Mouse (Mus musculus): Measurements from ENCODE around the gene Hmgb1. TPM values are rescaled to one million over a fixed set of nuclear protein-coding genes. Genes with fewer than 3 reads are reported as not detected.

Gene Hmgb1
- total RNA-seq, 2 experiments from 2014 or later: 125 to 128 TPM

DNA sequence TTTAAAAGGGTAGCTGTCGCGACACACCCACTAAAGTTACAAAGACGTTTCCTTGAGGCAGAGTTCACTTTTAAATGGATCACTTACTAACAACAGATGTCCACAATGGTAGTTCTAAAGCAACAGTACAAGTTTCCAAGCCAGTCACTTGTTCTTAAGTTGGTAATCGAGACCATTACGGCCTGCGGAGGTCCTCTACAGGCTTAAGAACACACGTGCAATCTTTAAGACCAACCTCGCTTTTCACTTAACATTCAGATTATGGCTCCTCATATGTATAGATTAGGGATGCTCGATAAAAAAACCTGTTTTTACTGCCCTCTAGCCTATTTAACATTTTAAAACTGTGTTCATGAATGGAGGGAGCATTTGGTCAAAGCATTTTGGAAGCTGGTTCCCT, 137.6 kb downstream of the Hmgb1 start:
- DNase-seq (ENCODE audit: extremely low spot score in 1 of 2, low spot score in 2 of 2): no peak
- no peak for TF ChIP-seq CTCF (IDR thresholded peaks at IDR 0.05)
- no peak overlapping the region for H3K4me3 ChIP-seq
- H3K27ac ChIP-seq: no peak overlapping the region
- intact Hi-C loops (cut with DNase I): no loop called here

DNA sequence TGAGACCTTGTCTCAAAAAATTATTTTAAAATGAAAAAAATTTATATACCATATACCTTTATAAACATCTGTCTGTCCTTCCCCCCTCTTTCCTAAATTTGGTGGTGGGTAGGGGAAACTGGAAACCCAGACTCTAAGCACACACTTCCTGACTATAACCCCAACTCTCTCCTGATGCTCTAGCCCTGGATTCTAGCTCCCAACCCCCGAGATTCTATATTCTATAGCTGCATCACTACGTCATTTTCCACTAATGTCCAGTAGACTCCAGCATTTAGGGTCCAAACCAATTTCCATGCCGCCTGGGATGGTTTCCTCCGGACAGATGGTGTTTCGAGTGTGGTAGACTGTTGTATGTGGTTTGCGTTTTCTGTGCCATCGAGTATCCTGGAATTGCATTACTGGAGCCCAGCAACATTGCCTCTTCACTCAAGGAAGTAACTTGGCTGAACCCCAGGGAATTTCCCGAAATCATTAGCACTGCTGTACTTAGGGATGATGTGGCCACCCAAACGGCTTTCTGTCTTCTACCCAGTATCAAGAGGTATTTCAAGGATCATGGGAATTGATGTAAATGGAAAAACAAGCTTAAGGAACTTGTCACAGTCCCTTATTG, 138.7 kb downstream of the Hmgb1 start:
- intact Hi-C loops (cut with DNase I): no loop called here
- DNase-seq (ENCODE audit: extremely low spot score in 1 of 2, low spot score in 2 of 2): no peak
- H3K4me3 ChIP-seq: no peak overlapping the region
- no peak overlapping the region for H3K27ac ChIP-seq
- no peak for TF ChIP-seq CTCF (IDR thresholded peaks at IDR 0.05)

DNA sequence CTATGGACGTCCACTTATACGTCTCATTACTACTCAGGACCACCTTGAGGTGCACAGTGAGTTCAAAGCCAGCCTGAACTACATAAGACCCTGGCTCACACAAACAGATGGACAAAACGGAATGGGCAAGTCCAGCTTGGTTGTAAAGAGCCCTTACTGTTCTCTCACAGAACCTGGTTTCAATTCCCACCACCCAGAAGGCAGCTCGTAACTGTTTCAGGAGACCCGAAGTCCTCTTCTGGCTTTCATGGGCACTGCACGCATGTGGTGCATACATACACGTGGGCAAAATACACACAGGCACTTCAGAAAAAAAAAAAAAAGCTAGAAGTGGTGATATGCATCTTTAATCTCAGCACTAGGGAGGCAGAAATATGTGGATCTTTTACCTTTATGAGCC, 139.2 kb downstream of the Hmgb1 start:
- H3K27ac ChIP-seq: no peak overlapping the region
- H3K4me3 ChIP-seq: no peak overlapping the region
- DNase-seq (ENCODE audit: extremely low spot score in 1 of 2, low spot score in 2 of 2): no peak
- TF ChIP-seq CTCF (IDR thresholded peaks at IDR 0.05): no peak
- intact Hi-C loops (cut with DNase I): no loop called here

DNA sequence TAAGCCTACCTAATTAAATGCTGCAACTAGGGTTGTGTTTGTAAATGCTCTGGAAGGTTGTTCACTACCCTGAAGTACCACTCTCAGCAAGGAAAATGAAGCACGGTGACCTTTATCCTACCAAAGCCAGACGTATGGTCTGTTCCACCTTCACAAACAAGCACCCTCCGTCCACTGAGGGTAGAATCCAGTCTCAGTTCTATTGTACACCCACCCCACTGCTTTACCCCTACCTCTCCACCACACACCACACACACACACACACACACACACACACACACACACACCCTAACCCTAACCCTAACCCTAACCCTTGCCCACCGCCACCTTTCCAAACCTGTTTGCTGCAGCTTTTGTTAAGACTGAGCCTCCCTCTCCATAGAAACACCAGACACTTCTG, 140.2 kb downstream of the Hmgb1 start:
- no peak for DNase-seq (ENCODE audit: extremely low spot score in 1 of 2, low spot score in 2 of 2)
- intact Hi-C loops (cut with DNase I): no loop called here
- no peak overlapping the region for H3K4me3 ChIP-seq
- no peak for TF ChIP-seq CTCF (IDR thresholded peaks at IDR 0.05)
- H3K27ac ChIP-seq: no peak overlapping the region

DNA sequence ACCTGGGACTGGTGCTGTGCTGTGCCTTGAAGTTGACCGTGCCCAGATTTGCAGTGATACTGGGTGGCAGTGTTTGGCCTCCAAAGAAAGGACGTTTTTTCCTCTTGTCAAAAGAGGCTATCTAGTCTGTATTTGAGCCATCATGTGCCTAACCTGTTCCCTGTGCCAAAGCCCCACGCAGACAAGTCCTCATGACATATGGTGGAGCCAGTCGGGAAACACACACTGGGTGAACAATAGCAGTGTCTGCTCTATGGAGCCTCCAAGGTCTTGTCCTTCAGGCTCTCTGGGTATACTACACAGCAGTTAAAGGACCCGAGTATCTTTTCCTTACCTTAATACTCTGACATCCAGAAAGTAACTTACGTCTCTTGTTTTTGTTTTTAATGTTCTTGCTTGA, 141.0 kb downstream of the Hmgb1 start:
- Histone ChIP-seq H3K4me3 (no peak overlapping the region), H3K27ac (no peak overlapping the region)
- DNase-seq (ENCODE audit: extremely low spot score in 1 of 2, low spot score in 2 of 2): no peak
- intact Hi-C loops (cut with DNase I): no loop called here
- TF ChIP-seq CTCF (IDR thresholded peaks at IDR 0.05): no peak

DNA sequence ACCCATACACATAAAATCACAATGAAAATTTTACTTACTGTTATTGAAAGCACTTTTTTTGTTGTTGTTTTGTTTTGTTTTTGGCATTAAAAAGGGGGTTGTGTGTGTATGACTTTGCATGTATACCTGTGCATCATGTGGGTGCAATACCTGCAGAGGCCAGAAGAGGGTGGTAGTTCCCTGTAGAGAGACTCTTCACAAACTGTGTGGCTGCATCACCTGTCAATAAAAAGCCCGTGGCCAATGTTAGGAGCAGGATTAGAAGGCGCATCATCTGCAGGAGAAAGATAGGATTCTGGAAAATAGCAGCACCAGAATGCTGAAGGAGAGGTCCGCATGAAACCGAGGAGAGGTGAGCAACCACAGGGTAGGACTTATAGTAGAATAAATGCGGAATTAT, 144.5 kb downstream of the Hmgb1 start:
- intact Hi-C loops (cut with DNase I): no loop called here
- peak; percentile 42 for TF ChIP-seq CTCF (IDR thresholded peaks at IDR 0.05)
- no peak overlapping the region for H3K27ac ChIP-seq
- DNase-seq (ENCODE audit: extremely low spot score in 1 of 2, low spot score in 2 of 2): no peak
- no peak overlapping the region for H3K4me3 ChIP-seq

DNA sequence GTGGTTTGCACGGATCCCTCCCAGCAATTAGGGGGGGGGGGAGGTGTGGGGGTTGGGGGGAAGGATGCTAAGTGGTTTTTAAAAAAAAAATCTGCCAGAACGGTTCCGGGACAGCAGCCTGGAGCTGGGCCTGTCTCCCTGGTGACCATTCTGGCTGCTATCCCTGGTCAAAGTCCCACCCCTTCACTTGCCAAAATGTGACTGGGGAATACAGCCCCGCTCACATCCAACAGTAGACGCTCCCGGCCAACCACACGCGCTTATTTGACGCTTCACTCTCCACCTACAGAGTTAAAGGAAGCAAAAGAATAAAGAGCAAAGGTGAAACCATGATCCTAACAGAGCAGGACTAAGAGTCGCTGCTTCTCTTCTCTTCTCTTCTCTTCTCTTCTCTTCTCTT, 146.6 kb downstream of the Hmgb1 start:
- no peak for DNase-seq (ENCODE audit: extremely low spot score in 1 of 2, low spot score in 2 of 2)
- intact Hi-C loops (cut with DNase I): no loop called here
- H3K27ac ChIP-seq: no peak overlapping the region
- TF ChIP-seq CTCF (IDR thresholded peaks at IDR 0.05): no peak
- no peak overlapping the region for H3K4me3 ChIP-seq

DNA sequence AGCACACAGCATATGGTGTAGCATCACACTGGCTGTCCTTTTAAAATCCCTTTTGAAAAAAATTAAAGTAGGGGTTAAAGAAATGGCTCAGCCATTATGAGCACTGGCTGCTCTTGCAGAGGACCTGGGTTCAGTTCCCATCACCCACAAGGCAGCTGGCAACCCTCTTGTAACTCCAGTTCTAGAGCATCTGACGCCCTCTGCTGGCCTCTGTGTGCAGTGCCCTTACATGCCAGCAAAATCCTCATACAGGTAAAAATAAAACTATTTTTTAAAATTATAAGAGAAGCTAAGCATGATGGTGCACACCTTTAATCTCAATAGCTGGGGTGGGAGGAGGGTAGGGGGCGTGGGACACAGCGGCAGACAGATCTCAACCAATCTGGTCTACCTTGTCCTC, 147.4 kb downstream of the Hmgb1 start:
- DNase-seq (ENCODE audit: extremely low spot score in 1 of 2, low spot score in 2 of 2): no peak
- no peak overlapping the region for H3K27ac ChIP-seq
- intact Hi-C loops (cut with DNase I): no loop called here
- no peak overlapping the region for H3K4me3 ChIP-seq
- TF ChIP-seq CTCF (IDR thresholded peaks at IDR 0.05): no peak; the same call in none of the 2 replicates

DNA sequence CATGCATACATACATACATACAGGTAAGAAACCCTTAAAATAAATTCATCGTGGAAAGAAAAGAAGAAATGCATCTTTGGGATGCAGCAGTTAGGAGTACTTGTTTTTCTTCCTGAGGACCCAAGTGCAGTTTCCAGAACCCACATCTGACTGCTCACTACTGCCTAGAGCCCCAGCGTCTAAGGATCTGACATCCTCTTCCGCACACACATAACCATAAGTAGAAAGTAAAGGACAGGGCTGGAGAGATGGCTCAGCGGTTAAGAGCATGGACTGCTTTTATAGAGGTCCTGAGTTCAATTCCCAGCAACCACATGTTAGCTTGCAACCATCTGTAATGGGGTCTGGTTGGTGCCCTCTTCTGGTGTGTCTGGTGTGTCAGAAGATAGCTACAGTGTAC, 151.9 kb downstream of the Hmgb1 start:
- DNase-seq (ENCODE audit: extremely low spot score in 1 of 2, low spot score in 2 of 2): no peak
- intact Hi-C loops (cut with DNase I): no loop called here
- H3K4me3 ChIP-seq: no peak overlapping the region
- no peak for TF ChIP-seq CTCF (IDR thresholded peaks at IDR 0.05)
- no peak overlapping the region for H3K27ac ChIP-seq

DNA sequence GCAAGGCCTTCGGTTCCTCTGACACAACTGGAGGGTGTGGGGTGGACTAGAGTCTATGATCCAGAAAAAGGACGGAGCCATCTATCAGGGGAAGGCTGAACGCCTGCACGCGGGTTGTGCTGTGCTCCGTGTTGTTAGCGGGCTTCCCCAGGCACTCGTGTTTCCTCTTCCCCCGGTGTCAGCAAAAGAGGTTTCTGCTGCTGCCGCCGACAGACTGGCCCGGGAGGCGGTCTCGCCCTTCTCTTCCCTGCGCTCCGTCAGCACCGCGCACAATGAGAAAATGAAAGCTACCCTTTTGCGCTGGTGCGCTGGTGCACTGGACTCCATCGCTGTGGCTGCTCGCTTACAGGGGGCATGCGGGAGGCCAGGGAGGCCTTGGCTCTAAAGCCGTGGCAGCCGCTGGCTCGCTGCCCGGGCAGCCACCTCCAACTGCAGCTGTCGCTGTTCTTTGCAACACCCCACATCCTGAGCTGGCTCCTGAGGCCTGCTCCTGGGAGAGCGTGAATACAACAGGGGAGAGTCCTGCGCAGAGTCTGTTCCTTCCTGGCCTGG, 153.0 kb downstream of the Hmgb1 start:
- Histone ChIP-seq H3K4me3 (peak overlapping the region; percentile 46), H3K27ac (peak overlapping the region; percentile 93)
- peak; percentile 42 to 57 for DNase-seq (ENCODE audit: extremely low spot score in 1 of 2, low spot score in 2 of 2)
- intact Hi-C loops (cut with DNase I): no loop called here
- TF ChIP-seq CTCF (IDR thresholded peaks at IDR 0.05): no peak

DNA sequence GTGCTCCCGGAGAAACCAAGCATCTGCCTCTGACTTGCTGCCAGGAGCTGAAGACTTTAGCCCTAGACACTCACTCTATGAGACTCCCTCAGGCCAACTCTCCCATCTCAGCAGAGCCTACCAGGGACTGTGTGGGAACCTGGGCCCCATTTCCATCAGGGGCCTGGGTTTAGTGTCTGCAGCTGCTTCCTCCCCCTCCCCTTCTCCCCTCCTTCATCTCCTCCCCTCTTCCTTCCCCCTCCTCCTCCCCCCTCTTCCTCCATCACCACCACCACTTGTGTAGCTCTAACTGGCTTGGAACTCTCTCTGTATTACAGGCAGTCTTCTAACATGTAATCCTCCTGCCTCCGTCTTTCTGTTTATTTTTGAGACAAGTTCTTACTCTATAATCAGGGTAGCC, 154.2 kb downstream of the Hmgb1 start:
- no peak for DNase-seq (ENCODE audit: extremely low spot score in 1 of 2, low spot score in 2 of 2)
- no peak overlapping the region for H3K4me3 ChIP-seq
- no peak for TF ChIP-seq CTCF (IDR thresholded peaks at IDR 0.05)
- intact Hi-C loops (cut with DNase I): no loop called here
- H3K27ac ChIP-seq: no peak overlapping the region

DNA sequence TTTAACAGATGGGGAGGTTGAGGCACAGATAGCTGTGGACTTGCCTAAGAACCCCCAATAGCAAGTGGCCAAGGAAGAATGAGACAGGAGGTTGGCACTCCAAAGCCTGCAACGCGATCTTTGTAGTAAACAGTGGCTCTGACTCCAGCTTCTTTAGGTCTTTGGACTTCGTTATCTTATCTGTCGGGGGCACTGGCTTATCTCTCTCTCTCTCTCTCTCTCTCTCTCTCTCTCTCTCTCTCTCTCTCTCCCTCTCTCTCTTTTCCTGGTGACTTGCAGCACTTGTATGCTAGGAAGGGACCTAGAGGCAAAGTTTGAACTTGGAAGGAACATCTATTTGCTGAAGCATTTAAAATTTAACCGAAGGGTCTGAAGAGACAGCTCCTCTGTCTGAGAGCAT, 155.9 kb downstream of the Hmgb1 start:
- TF ChIP-seq CTCF (IDR thresholded peaks at IDR 0.05): no peak
- DNase-seq (ENCODE audit: extremely low spot score in 1 of 2, low spot score in 2 of 2): no peak
- no peak overlapping the region for H3K4me3 ChIP-seq
- intact Hi-C loops (cut with DNase I): no loop called here
- no peak overlapping the region for H3K27ac ChIP-seq

DNA sequence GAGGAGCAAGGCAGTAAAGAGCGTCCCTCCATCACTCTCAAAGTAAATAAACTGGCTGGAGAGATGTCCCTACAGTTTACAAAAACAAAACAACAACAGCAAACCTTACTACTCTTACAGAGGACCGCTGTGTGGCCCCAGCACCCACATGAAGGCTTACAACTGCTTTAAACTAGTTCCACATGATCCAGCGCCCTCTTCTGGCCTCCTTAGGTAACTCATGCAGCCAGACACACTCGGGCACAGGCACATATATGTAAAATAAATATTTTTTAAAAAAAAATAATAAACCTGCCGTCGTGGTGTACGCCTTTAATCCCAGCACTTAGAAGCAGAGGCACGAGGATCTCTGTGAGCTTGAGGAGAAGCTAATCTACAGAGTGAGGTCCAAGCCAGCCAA, 156.9 kb downstream of the Hmgb1 start:
- TF ChIP-seq CTCF (IDR thresholded peaks at IDR 0.05): peak; percentile 13
- intact Hi-C loops (cut with DNase I): no loop called here
- Histone ChIP-seq H3K27ac (no peak overlapping the region), H3K4me3 (no peak overlapping the region)
- DNase-seq (ENCODE audit: extremely low spot score in 1 of 2, low spot score in 2 of 2): no peak

All from left cerebral cortex, adult 2 months (tissue).